Mouse (Mus musculus) cerebellum, adult 2 months (tissue): ENCODE results near the gene Exosc8. TPM values are rescaled to one million over a fixed set of nuclear protein-coding genes. Genes with fewer than 3 reads are reported as not detected.
"Not testable (repeated sequence)": the region's sequence is repeated elsewhere in the genome, so short reads cannot be mapped to it uniquely, and the experiment has no call there.

Experiments
- DNase-seq, 2 experiments: peaks; one replicate each; pipeline ENCODE4 v3.0.0; 2021
- H3K27ac ChIP-seq: fragments of 200-500 bp; 2 replicates; pipeline ENCODE4 v1.5.1; 2012; ENCODE audit warnings: low read length, control low read depth, inconsistent platforms; ENCODE audit not compliant: insufficient read depth
- H3K27me3 ChIP-seq: fragments of 200-500 bp; 2 replicates; pipeline ENCODE4 v1.6.1; 2012; ENCODE audit warnings: inconsistent platforms, mild to moderate bottlenecking, low read length, moderate library complexity; ENCODE audit not compliant: control insufficient read depth, insufficient read depth
- H3K4me1 ChIP-seq: fragments of 200-500 bp; 2 replicates; pipeline ENCODE4 v1.6.1; 2011; ENCODE audit warnings: low read length; ENCODE audit not compliant: control insufficient read depth, insufficient read depth
- H3K4me3 ChIP-seq: fragments of 200-500 bp; replicated peaks from 2 replicates; pipeline ENCODE3; 2011; ENCODE audit warnings: mild to moderate bottlenecking, low read depth, low read length, control low read depth; ENCODE audit not compliant: insufficient read depth
- CTCF ChIP-seq: fragments of 200-500 bp; IDR thresholded peaks from 2 replicates; pipeline ENCODE4 v1.5.1; 2011; ENCODE audit warnings: low read depth, mild to moderate bottlenecking, control low read depth, low read length, moderate library complexity, borderline replicate concordance; ENCODE audit not compliant: insufficient read depth
- POLR2A ChIP-seq: fragments of 200-500 bp; IDR thresholded peaks from 2 replicates; pipeline ENCODE4 v1.6.1; 2011; ENCODE audit warnings: low read length, control low read depth, borderline replicate concordance; ENCODE audit not compliant: insufficient read depth
- WGBS: fragments of 180-500 bp; shearing (Covaris S2); methylation state at CpG from one replicate; pipeline ENCODE4 v1.1.7; 2018; 5-methylcytosine and 5-hydroxymethylcytosine counted together
- polyA plus RNA-seq: library from polyadenylated mRNA; depleted of rRNA; stranded (reverse); fragments of >200 nt; gene quantifications from 2 replicates; pipeline ENCODE4 v1.2.3, GENCODE M21; 2012

Exosc8 gene
- polyA plus RNA-seq, 1 experiment, result 42.6 TPM

GRCm38 (mm10) chr3:54765521-54765920, 30.3 kb upstream of the Exosc8 start:
- H3K27ac ChIP-seq, H3K4me1 ChIP-seq, H3K27me3 ChIP-seq, H3K4me3 ChIP-seq: not testable (repeated sequence)
- 92% methylated on average over 6 of the region's 6 CpGs for WGBS
- DNase-seq, result peak in 1 of 2 experiments; percentile 14
- TF ChIP-seq CTCF, result peak; percentile 25; the same call in 1 of the 2 replicates

GRCm38 (mm10) chr3:54764418-54764817, 29.2 kb upstream of the Exosc8 start:
- Histone ChIP-seq H3K27me3 (no peaks in the 10 kb centered on the region), H3K4me3 (peak overlapping the region; percentile 39), H3K27ac (no peak overlapping the region), H3K4me1 (no peaks in the 10 kb centered on the region; the same call in none of the 2 replicates)
- DNase-seq, result peak; percentile 48 to 65
- TF ChIP-seq POLR2A (no peak), CTCF (no peak)
- WGBS, result 18% methylated on average over 18 of the region's 18 CpGs

- 85% methylated on average over 1 of the region's 1 CpGs for WGBS
- no peaks in the 10 kb centered on the region for H3K27me3 ChIP-seq
- no peak overlapping the region for H3K27ac ChIP-seq
- H3K4me1 ChIP-seq, result no peaks in the 10 kb centered on the region; the same call in 1 of the 2 replicates
- DNase-seq, result no peak
- no peak overlapping the region for H3K4me3 ChIP-seq
- TF ChIP-seq POLR2A (no peak), CTCF (no peak)
Measured at GRCm38 (mm10) chr3:54761258-54761657, 26.1 kb upstream of the Exosc8 start.

- no peak for DNase-seq
- WGBS, result 63% methylated on average over 15 of the region's 15 CpGs
Measured at GRCm38 (mm10) chr3:54760321-54761115, 25.3 kb upstream of the Exosc8 start.

GRCm38 (mm10) chr3:54759211-54759610, 24.0 kb upstream of the Exosc8 start:
- WGBS, result 83% methylated on average over 9 of the region's 9 CpGs
- H3K27me3 ChIP-seq, result no peaks in the 10 kb centered on the region
- no peak overlapping the region for H3K27ac ChIP-seq
- TF ChIP-seq CTCF (no peak), POLR2A (no peak)
- H3K4me1 ChIP-seq, result no peaks in the 10 kb centered on the region; the same call in 1 of the 2 replicates
- no peak overlapping the region for H3K4me3 ChIP-seq
- DNase-seq, result no peak

More at GRCm38 (mm10) chr3:54760321-54761115, 25.3 kb upstream of the Exosc8 start:
- TF ChIP-seq CTCF (no peak), POLR2A (no peak)
- no peaks in the 10 kb centered on the region for H3K27me3 ChIP-seq
- H3K4me3 ChIP-seq, result no peak overlapping the region
- no peak overlapping the region for H3K27ac ChIP-seq
- no peaks in the 10 kb centered on the region; the same call in 1 of the 2 replicates for H3K4me1 ChIP-seq

GRCm38 (mm10) chr3:54757446-54757845, 22.3 kb upstream of the Exosc8 start:
- Histone ChIP-seq H3K4me3 (no peak overlapping the region), H3K27ac (no peak overlapping the region), H3K4me1 (no peaks in the 10 kb centered on the region), H3K27me3 (no peaks in the 10 kb centered on the region)
- no peak for TF ChIP-seq POLR2A
- TF ChIP-seq CTCF, result no peak
- 94% methylated on average over 8 of the region's 8 CpGs for WGBS
- no peak for DNase-seq

- H3K27ac ChIP-seq, result peak overlapping the region; percentile 48; the same call in 1 of the 2 replicates
- 1% methylated on average over 11 of the region's 11 CpGs for WGBS
- TF ChIP-seq POLR2A, result no peak
- no peak for TF ChIP-seq CTCF
- no peaks in the 10 kb centered on the region for H3K4me1 ChIP-seq
- no peaks in the 10 kb centered on the region for H3K27me3 ChIP-seq
- peak; percentile 46 to 48 for DNase-seq
- H3K4me3 ChIP-seq, result peak overlapping the region; percentile 56
Measured at GRCm38 (mm10) chr3:54756058-54756457, 20.9 kb upstream of the Exosc8 start.
